Mouse (Mus musculus): ENCODE results near the gene a. TPM values are rescaled to one million over a fixed set of nuclear protein-coding genes. Genes with fewer than 3 reads are reported as not detected.
A peak's percentile ranks its signal among the peaks of the same experiment; 100 is the strongest.
"Not testable (repeated sequence)": the region's sequence is repeated elsewhere in the genome, so short reads cannot be mapped to it uniquely, and the experiment has no call there.

a gene
- polyA plus RNA-seq, 1 experiment from 2014 or later, result 0.94 TPM

DNA sequence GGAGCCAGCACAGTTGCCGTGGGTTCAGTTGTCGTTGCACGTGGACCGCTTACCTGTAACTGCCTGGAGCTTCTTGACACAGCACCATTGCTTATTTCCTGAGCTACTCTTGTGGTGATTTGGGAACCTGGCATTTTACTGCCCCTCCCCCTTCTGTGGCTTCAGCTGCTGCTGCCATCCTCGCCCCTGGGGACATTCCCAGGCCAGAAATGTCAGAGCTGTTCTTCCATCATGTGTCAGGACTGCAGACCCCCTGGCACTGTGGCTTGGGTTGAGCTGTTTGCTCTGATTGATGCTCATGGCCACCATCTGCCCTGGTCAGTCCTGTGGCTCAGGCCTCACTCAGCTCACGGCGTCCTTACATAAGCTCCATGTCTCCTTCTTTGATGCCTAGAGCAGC lies 129.7 kb downstream of the a start:
- Histone ChIP-seq H3K36me3 (ENCODE audit: control insufficient read depth, insufficient read depth) (no peaks in the 10 kb centered on the region), H3K27ac (ENCODE audit: low read length) (no peak overlapping the region), H3K4me1 (replicated peaks; ENCODE audit: control insufficient read depth, insufficient read depth, low read length) (peaks cover 3% of the 10 kb centered on the region), H3K4me3 (replicated peaks; ENCODE audit: low read length) (no peak overlapping the region), H3K9ac (replicated peaks; ENCODE audit: low read depth, low read length) (no peak overlapping the region), H3K4me2 (ENCODE audit: low read length) (no peak overlapping the region), H3K27me3 (replicated peaks; ENCODE audit: control insufficient read depth, insufficient read depth, low read length) (no peaks in the 10 kb centered on the region), H3K9me3 (ENCODE audit: control insufficient read depth, low read length) (no peaks in the 10 kb centered on the region)
- 89% methylated on average over 7 of the region's 7 CpGs for WGBS
- ATAC-seq, result no peak

DNA sequence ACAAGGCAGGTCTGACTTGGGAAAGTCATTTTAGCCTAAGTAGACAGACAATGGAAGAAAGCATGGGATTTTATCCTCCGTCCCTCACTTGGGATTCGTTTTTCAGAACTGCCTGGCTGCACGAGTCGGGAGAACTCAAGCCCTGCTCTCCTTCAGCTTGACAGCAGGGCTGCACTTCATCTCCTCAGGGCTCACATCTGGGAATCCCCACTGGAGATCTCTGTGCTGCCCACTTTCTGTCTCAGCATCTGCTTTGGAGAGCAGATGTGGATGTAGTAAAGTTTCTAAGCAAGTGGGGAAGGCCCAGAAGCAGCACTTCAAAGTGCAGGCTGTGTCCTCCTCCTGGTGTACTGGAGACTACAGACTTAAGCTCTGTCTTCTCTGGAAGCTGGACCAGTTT lies 130.9 kb downstream of the a start:
- no CpG with 5 or more reads among the region's 4 CpGs for WGBS
- H3K4me2 ChIP-seq (ENCODE audit: low read length); H3K9ac ChIP-seq (replicated peaks; ENCODE audit: low read depth, low read length); H3K4me3 ChIP-seq (replicated peaks; ENCODE audit: low read length); H3K27ac ChIP-seq (ENCODE audit: low read length); H3K4me1 ChIP-seq (replicated peaks; ENCODE audit: control insufficient read depth, insufficient read depth, low read length); H3K27me3 ChIP-seq (replicated peaks; ENCODE audit: control insufficient read depth, insufficient read depth, low read length); ATAC-seq; H3K36me3 ChIP-seq (ENCODE audit: control insufficient read depth, insufficient read depth); H3K9me3 ChIP-seq (ENCODE audit: control insufficient read depth, low read length): not testable (repeated sequence)

DNA sequence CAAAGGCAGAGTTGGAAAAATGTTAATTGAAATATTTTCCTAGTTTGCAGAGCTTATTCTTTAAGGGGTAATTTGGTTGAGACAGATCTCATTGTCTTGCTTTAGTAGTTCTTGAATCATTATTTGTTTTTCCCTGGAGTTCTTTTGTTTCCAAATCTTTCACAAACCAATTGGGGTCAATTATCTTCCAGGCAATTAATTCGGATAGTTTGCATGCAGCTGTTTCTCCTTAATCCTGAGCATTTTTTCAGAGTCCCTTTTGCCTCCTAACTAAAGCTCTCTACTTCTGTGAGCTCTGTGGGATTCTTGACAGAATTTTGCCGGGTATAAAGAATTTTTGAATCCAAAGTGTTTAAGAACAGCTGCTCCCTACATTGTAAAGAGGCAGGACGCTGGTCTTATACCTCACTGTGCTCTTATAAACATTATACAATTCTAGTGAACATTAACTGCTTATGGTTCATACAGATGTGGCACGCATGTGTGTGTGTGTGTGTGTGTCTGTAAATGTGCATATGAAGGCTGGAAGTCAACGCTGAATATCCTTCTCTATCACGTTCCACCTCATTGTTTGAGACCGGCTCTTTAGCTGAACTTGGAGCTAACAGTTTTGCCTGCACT lies 134.3 kb downstream of the a start:
- Histone ChIP-seq H3K4me3 (replicated peaks; ENCODE audit: low read length) (no peak overlapping the region), H3K9ac (replicated peaks; ENCODE audit: low read depth, low read length) (no peak overlapping the region), H3K27me3 (replicated peaks; ENCODE audit: control insufficient read depth, insufficient read depth, low read length) (no peaks in the 10 kb centered on the region), H3K27ac (ENCODE audit: low read length) (no peak overlapping the region), H3K4me2 (ENCODE audit: low read length) (no peak overlapping the region), H3K4me1 (replicated peaks; ENCODE audit: control insufficient read depth, insufficient read depth, low read length) (peaks cover 5% of the 10 kb centered on the region), H3K36me3 (ENCODE audit: control insufficient read depth, insufficient read depth) (no peaks in the 10 kb centered on the region), H3K9me3 (ENCODE audit: control insufficient read depth, low read length) (no peaks in the 10 kb centered on the region)
- WGBS, result 11% methylated on average over 7 of the region's 7 CpGs
- ATAC-seq, result peak; percentile 40; the same call in 1 of the 2 replicates

DNA sequence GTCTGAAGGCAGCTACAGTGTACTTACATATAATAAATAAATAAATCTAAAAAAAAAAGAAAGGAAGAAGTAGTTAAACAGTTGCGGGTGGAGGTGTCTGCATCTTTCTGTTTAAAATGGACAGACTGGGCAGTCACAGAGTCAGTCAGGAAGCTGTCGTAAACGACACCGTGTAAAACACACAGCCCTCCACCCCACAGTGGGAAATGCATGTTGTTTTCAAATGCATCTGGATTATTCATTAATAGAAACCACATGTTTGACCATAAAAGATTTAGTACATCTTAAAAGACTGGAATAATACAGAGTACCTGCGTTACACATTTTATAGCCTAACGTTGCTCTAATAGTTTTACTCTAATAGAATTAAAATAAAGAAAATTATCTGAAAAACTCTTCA lies 135.6 kb downstream of the a start:
- no peak for ATAC-seq
- Histone ChIP-seq H3K4me1 (replicated peaks; ENCODE audit: control insufficient read depth, insufficient read depth, low read length) (peaks cover 5% of the 10 kb centered on the region), H3K9me3 (ENCODE audit: control insufficient read depth, low read length) (no peaks in the 10 kb centered on the region), H3K9ac (replicated peaks; ENCODE audit: low read depth, low read length) (no peak overlapping the region), H3K27me3 (replicated peaks; ENCODE audit: control insufficient read depth, insufficient read depth, low read length) (no peaks in the 10 kb centered on the region), H3K36me3 (ENCODE audit: control insufficient read depth, insufficient read depth) (no peaks in the 10 kb centered on the region), H3K4me3 (replicated peaks; ENCODE audit: low read length) (no peak overlapping the region), H3K27ac (ENCODE audit: low read length) (no peak overlapping the region), H3K4me2 (ENCODE audit: low read length) (no peak overlapping the region)
- WGBS, result 89% methylated on average over 6 of the region's 6 CpGs

DNA sequence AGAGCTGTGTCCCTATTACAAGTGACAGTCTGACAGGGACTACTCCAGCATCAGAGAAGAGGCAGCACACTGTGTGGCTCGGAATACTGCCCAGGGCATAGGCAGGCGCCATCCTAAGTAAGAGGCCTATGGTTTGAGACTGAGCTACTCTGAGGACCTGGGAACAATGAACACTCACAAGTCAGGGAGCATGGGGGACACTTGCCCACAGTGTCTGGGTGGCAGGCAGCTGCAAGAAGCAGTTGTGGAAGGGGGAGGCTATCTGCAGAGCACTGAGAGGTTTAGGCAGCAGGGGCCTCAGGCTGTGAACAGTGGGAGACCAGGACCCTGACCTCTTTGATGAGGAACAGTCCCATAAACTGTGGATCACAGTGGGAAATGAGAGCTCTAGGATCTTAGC lies 137.1 kb downstream of the a start:
- 50% methylated on average over 2 of the region's 2 CpGs for WGBS
- no peak overlapping the region for H3K4me2 ChIP-seq (ENCODE audit: low read length)
- no peak overlapping the region for H3K4me3 ChIP-seq (replicated peaks; ENCODE audit: low read length)
- H3K27me3 ChIP-seq (replicated peaks; ENCODE audit: control insufficient read depth, insufficient read depth, low read length), result no peaks in the 10 kb centered on the region
- no peaks in the 10 kb centered on the region for H3K36me3 ChIP-seq (ENCODE audit: control insufficient read depth, insufficient read depth)
- H3K4me1 ChIP-seq (replicated peaks; ENCODE audit: control insufficient read depth, insufficient read depth, low read length), result peaks cover 5% of the 10 kb centered on the region
- H3K9me3 ChIP-seq (ENCODE audit: control insufficient read depth, low read length), result no peaks in the 10 kb centered on the region
- no peak overlapping the region for H3K9ac ChIP-seq (replicated peaks; ENCODE audit: low read depth, low read length)
- H3K27ac ChIP-seq (ENCODE audit: low read length), result no peak overlapping the region
- no peak for ATAC-seq

DNA sequence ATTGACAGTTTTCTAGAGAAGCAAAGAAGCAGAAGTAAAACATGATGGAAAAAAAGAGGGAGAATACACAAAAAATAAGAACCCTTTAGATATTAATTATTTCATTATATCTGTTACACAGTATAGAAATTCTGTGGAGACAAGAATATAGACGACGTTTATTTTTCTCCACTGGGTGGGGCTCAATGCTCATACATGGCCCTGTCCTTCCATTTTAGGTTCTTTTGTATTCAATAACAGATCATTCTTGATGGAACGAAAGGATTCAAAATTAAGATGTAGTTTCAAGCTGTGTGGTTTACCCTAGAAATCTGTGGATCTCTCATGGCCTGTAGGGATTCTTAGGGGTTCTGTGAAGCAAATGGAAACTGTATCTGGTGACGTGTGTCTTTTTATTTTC lies 142.7 kb downstream of the a start:
- no peaks in the 10 kb centered on the region for H3K27me3 ChIP-seq (replicated peaks; ENCODE audit: control insufficient read depth, insufficient read depth, low read length)
- no peak overlapping the region for H3K9ac ChIP-seq (replicated peaks; ENCODE audit: low read depth, low read length)
- H3K4me3 ChIP-seq (replicated peaks; ENCODE audit: low read length), result no peak overlapping the region
- H3K36me3 ChIP-seq (ENCODE audit: control insufficient read depth, insufficient read depth), result no peaks in the 10 kb centered on the region
- WGBS, result 62% methylated on average over 4 of the region's 4 CpGs
- no peak overlapping the region for H3K4me2 ChIP-seq (ENCODE audit: low read length)
- no peaks in the 10 kb centered on the region for H3K9me3 ChIP-seq (ENCODE audit: control insufficient read depth, low read length)
- no peak for ATAC-seq
- H3K27ac ChIP-seq (ENCODE audit: low read length), result no peak overlapping the region
- no peaks in the 10 kb centered on the region for H3K4me1 ChIP-seq (replicated peaks; ENCODE audit: control insufficient read depth, insufficient read depth, low read length)

DNA sequence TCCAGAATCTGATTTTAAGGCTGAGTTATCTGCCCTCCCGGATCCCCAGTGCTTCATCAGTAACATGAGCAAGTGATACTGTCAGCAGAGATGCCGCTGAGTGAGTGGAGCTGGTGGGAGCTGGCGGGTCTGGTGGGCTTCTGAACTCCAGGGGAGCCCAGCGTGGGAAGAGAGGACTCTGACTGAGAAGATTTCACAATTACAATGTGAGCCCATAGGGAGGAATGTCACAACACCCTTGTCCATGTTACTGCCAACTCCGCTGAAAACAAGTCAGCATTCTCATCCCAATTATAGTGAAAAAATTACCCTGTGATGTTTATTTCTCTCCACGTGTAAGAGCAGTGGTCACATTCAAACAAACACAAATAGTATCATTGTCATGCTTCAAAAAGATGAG lies 144.9 kb downstream of the a start:
- H3K27ac ChIP-seq (ENCODE audit: low read length), result no peak overlapping the region
- no peak for ATAC-seq
- WGBS, result 57% methylated on average over 6 of the region's 6 CpGs

DNA sequence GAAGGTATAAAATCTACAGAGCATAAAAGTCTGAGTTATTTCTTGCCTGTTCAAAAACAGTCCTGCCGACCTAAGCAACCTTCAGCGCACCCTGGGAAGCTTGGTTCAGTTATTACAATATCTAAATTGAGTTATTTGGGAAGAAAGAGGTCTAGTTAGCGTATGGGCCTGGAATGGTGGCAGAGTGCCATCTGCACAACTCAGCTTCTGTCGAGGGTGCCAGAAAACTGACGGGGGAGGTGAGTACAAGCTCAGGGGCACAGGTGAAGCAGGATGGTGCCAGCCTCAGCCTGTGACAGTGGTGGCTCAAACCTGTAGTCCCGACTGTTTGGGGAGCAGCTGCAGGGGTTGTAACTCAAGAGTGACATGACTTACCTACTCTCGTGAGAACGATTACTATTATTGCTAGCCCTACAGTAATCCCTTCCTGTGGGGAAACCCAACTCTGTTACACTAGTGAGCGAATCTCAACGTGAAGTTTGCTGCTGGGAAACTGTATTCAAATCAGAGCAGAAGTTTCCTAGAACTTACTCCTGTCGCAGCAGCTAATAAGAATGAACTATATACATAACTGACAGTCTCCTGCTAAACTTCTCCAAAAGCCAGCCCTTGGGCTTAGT lies 145.4 kb downstream of the a start:
- 67% methylated on average over 11 of the region's 11 CpGs for WGBS
- Histone ChIP-seq H3K9me3 (ENCODE audit: control insufficient read depth, low read length) (no peaks in the 10 kb centered on the region), H3K36me3 (ENCODE audit: control insufficient read depth, insufficient read depth) (no peaks in the 10 kb centered on the region), H3K9ac (replicated peaks; ENCODE audit: low read depth, low read length) (no peak overlapping the region), H3K27ac (ENCODE audit: low read length) (no peak overlapping the region), H3K4me1 (replicated peaks; ENCODE audit: control insufficient read depth, insufficient read depth, low read length) (no peaks in the 10 kb centered on the region), H3K27me3 (replicated peaks; ENCODE audit: control insufficient read depth, insufficient read depth, low read length) (no peaks in the 10 kb centered on the region), H3K4me2 (ENCODE audit: low read length) (no peak overlapping the region), H3K4me3 (replicated peaks; ENCODE audit: low read length) (no peak overlapping the region)
- ATAC-seq, result no peak

More for the DNA sequence above, 144.9 kb downstream of the a start:
- Histone ChIP-seq H3K36me3 (ENCODE audit: control insufficient read depth, insufficient read depth) (no peaks in the 10 kb centered on the region), H3K4me3 (replicated peaks; ENCODE audit: low read length) (no peak overlapping the region), H3K4me2 (ENCODE audit: low read length) (no peak overlapping the region), H3K27me3 (replicated peaks; ENCODE audit: control insufficient read depth, insufficient read depth, low read length) (no peaks in the 10 kb centered on the region), H3K4me1 (replicated peaks; ENCODE audit: control insufficient read depth, insufficient read depth, low read length) (no peaks in the 10 kb centered on the region), H3K9me3 (ENCODE audit: control insufficient read depth, low read length) (no peaks in the 10 kb centered on the region), H3K9ac (replicated peaks; ENCODE audit: low read depth, low read length) (no peak overlapping the region)

DNA sequence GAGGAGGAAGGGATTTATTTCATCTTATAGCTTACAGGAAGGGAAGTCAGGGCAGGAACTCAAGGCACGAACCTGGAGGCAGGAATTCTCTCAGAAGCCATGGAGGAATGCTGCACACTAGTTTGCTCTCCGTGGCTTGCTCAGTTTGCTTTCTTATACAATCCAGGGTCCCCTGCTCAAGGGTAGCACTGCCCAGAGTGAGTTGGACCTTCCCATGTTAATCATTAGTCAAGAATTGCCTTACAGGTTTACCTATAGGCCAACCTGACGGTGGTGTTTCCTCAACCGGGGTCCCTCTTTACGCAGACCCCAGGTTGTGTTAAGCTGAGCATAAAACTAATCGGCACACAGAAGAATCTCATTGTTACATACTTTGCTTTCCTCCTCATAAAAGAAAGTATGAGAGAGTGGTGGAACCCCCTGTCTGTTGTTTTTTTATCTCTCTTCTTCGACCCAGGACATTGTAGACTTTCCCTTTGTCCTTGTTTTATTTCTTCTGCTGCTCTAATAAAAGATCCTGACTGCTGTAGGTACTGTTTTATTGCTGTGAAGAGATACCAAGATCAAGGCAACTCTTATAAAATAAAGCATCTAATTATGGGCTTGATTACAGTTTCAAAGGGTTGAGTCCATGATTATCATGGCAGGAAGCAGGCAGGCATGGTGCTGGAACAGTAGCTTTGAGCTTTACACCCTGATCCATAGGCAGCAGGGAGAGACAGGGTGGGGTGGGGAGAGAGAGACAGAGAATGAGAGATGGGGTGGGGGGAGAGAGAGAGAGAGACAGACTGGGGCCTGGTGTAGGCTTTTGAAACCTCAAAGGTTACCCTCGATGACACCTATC lies 146.6 kb downstream of the a start:
- ATAC-seq, result no peak

More for the DNA sequence above, 146.6 kb downstream of the a start:
- Histone ChIP-seq H3K27ac (ENCODE audit: low read length) (no peak overlapping the region), H3K9ac (replicated peaks; ENCODE audit: low read depth, low read length) (no peak overlapping the region), H3K4me2 (ENCODE audit: low read length) (no peak overlapping the region), H3K36me3 (ENCODE audit: control insufficient read depth, insufficient read depth) (no peaks in the 10 kb centered on the region), H3K4me1 (replicated peaks; ENCODE audit: control insufficient read depth, insufficient read depth, low read length) (peaks cover 2% of the 10 kb centered on the region; the same call in 1 of the 2 replicates), H3K9me3 (ENCODE audit: control insufficient read depth, low read length) (no peaks in the 10 kb centered on the region), H3K27me3 (replicated peaks; ENCODE audit: control insufficient read depth, insufficient read depth, low read length) (no peaks in the 10 kb centered on the region), H3K4me3 (replicated peaks; ENCODE audit: low read length) (no peak overlapping the region)
- 88% methylated on average over 8 of the region's 8 CpGs for WGBS

All from forebrain, embryonic 16.5 days (tissue).